Mouse (Mus musculus): ENCODE data around the gene Spef1. TPM values are rescaled to one million over a fixed set of nuclear protein-coding genes. Genes with fewer than 3 reads are reported as not detected.

The Spef1 gene
- polyA plus RNA-seq, 1 experiment from 2014 or later: 8.0 TPM

DNA sequence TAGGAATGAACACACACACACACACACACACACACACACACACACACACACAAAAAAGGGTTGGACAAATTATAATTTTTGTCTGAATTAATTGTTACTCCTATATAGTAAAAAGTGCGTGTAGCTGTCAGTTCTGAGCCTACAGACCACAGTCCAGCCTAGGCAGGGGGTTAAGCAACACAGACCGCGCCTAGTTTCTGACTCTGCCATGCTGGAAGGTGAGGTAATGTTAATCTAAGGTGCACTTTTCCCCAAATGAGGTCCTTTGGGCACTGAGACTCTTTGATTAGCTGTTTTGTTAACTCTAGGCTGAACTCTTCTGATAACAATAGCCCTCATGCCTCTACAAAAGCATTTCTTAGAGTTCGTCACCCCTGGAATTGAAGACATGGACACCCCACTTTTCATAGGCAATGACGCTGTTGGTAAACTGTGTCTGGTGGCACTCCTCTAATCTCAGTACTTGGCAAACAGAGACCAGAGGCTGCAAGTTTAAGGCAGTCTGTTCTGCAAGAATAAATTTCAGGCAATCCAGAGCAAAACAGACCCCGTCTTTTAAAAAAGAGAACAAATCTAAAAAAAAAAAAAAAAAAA lies 16.8 kb upstream of the Spef1 start:
- H3K4me1 ChIP-seq: no peaks in the 10 kb centered on the region
- ATAC-seq (ENCODE audit: low FRiP score): no peak

DNA sequence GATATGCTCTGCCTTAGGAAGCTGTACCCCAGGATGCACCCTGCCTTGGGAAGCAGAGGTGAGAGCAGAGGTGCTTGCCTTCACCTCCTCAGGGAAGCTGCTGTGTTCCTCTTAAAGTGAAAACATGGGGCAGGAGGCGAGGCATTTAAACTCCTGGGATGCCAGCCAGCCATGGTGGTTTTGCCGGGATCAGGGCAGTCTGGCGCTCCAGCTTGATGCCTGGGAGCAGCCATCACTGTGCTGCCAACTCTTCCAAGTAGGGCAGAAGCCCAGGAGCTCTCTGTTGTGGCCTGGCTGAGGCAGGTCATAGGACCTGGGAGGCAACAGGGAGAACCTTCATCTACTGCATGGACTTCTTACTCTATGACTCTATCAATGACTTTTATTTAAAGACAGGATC lies 14.2 kb upstream of the Spef1 start:
- peaks cover 5% of the 10 kb centered on the region; the same call in 1 of the 2 replicates for H3K36me3 ChIP-seq
- no peaks in the 10 kb centered on the region for H3K4me1 ChIP-seq
- no peak overlapping the region for H3K4me3 ChIP-seq (replicated peaks)
- no peak overlapping the region for H3K4me2 ChIP-seq
- no peaks in the 10 kb centered on the region for H3K9me3 ChIP-seq (replicated peaks)
- no peaks in the 10 kb centered on the region for H3K27me3 ChIP-seq (replicated peaks)
- H3K9ac ChIP-seq (replicated peaks): no peak overlapping the region
- no peak for ATAC-seq (ENCODE audit: low FRiP score)
- WGBS: 94% methylated on average over 3 of the region's 3 CpGs
- H3K27ac ChIP-seq (replicated peaks): no peak overlapping the region

More for the DNA sequence above, 16.8 kb upstream of the Spef1 start:
- no peaks in the 10 kb centered on the region for H3K9me3 ChIP-seq (replicated peaks)
- H3K9ac ChIP-seq (replicated peaks): no peak overlapping the region
- WGBS: 88% methylated on average over 6 of the region's 6 CpGs
- H3K36me3 ChIP-seq: peaks cover 3% of the 10 kb centered on the region; the same call in 1 of the 2 replicates
- no peaks in the 10 kb centered on the region for H3K27me3 ChIP-seq (replicated peaks)
- no peak overlapping the region for H3K4me2 ChIP-seq
- no peak overlapping the region for H3K27ac ChIP-seq (replicated peaks)
- no peak overlapping the region for H3K4me3 ChIP-seq (replicated peaks)

DNA sequence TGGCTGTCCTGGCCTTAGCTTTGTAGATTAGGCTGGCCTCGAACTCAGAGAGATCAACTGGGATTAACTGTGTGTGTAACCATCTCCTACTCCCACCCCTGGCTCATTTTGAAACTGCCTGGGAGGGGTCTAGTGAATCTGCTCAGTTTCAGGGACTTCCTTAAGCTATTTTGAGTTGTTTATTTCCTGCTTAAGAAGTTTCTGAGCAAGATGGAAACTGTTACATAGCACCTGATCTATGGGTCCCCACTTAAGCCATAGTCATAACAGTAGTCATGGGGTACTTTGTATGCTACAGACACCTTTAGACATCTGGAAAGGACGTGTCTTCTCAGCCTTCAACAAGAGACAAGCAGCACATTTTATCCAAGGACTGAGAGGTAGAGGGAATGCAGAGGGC lies 13.6 kb upstream of the Spef1 start:
- Histone ChIP-seq H3K4me3 (replicated peaks) (no peak overlapping the region), H3K9ac (replicated peaks) (no peak overlapping the region), H3K27me3 (replicated peaks) (no peaks in the 10 kb centered on the region), H3K27ac (replicated peaks) (no peak overlapping the region), H3K4me2 (no peak overlapping the region), H3K4me1 (no peaks in the 10 kb centered on the region), H3K9me3 (replicated peaks) (no peaks in the 10 kb centered on the region), H3K36me3 (peaks cover 5% of the 10 kb centered on the region; the same call in 1 of the 2 replicates)
- no peak for ATAC-seq (ENCODE audit: low FRiP score)
- WGBS: 88% methylated on average over 2 of the region's 2 CpGs

DNA sequence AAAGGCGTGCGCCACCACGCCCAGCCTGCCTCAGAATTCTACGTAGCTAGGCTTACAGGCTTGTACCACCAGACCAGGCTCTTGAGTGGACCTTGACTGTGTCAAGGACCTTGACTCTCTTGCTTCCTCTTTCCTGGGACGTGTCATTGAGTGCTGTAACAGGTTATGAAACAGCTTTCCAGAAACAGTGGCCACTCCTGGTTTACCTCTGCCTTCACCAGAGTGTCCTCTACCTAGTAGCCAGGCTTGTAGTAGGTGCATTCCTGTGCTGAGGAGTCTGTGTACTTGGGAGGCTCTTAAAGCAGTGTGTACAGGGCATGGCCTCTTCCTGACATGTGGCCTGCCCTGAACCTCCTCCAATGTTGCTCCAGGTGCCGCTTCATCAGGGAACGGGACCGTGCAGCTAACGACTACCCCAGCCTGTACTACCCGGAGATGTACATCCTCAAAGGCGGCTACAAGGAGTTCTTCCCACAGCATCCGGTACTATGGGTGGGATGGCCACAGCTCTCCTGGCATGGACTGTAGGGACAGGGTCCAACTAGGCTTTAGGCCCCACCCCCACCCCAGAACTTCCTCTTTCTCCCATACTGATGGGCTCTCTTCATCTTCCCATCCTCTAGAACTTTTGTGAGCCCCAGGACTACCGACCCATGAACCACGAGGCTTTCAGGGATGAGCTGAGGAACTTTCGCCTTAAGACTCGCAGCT lies 9.7 kb upstream of the Spef1 start:
- H3K9ac ChIP-seq (replicated peaks): no peak overlapping the region
- H3K4me1 ChIP-seq: no peaks in the 10 kb centered on the region
- no peaks in the 10 kb centered on the region for H3K9me3 ChIP-seq (replicated peaks)
- H3K36me3 ChIP-seq: peaks cover 31% of the 10 kb centered on the region
- H3K27ac ChIP-seq (replicated peaks): no peak overlapping the region
- no peak overlapping the region for H3K4me2 ChIP-seq
- no peaks in the 10 kb centered on the region for H3K27me3 ChIP-seq (replicated peaks)
- 94% methylated on average over 16 of the region's 16 CpGs for WGBS
- H3K4me3 ChIP-seq (replicated peaks): no peak overlapping the region
- no peak for ATAC-seq (ENCODE audit: low FRiP score)

DNA sequence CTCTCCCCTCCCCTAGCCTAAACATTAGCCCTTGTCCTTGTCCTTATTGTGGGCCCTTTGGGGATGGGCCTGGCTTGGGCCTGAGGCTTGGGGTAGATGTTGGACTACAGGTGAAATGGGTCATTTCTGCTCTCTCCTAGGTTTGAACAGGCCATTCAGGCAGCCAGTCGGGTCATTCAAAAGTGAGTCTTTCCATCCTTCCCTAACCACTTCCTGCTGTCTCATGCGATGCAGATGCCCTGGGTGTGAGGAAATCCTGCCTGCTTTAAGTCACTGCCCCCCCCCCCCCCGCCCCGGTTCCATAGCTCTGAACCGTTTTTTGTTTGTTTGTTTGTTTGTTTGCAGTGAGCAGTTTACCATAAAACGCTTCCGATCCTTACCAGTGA lies 3.9 kb upstream of the Spef1 start:
- peaks cover 26% of the 10 kb centered on the region for H3K36me3 ChIP-seq
- no peaks in the 10 kb centered on the region for H3K9me3 ChIP-seq (replicated peaks)
- peaks cover 40% of the 10 kb centered on the region for H3K4me1 ChIP-seq
- H3K9ac ChIP-seq (replicated peaks): peak overlapping the region; percentile 4; the same call in 1 of the 2 replicates
- H3K4me3 ChIP-seq (replicated peaks): no peak overlapping the region
- 60% methylated on average over 7 of the region's 7 CpGs for whole genome bisulfite sequencing
- ATAC-seq (ENCODE audit: low FRiP score): no peak
- H3K4me2 ChIP-seq: no peak overlapping the region
- H3K27me3 ChIP-seq (replicated peaks): no peaks in the 10 kb centered on the region
- H3K27ac ChIP-seq (replicated peaks): peak overlapping the region; percentile 43; the same call in 1 of the 2 replicates

DNA sequence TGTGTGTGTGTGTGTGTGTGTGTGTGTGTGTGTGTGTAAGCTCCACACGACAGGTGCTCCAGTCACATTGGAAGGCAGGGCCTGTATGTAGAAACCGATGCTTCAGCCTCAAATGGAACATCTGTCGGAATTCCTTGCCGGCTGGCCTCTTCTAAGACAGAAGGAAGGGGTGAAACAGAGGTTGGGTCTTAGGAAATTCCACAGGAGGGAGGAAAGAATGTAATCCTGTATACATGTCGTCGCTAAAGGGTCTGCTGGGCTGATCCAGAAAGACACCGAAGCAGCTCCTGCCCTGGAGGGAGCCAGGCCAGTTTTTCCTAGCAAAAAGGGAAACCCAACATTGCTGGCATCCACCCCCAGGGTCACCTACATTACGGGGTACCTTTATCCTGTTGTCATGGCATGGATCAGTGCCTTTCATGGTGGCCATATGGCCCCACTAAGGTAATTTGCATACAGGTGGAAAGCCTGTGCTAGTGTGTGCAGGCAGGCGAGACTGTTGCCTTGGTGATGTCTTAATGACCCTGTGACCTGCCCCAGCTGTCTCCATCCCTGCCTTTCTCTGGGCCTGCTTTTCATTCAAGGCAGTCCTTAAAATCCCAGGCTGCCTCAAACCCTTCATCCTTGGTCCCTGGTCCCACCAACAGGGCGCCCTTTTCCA lies 3.4 kb upstream of the Spef1 start:
- no peak for ATAC-seq (ENCODE audit: low FRiP score)
- Histone ChIP-seq H3K27me3 (replicated peaks) (no peaks in the 10 kb centered on the region), H3K9ac (replicated peaks) (peak overlapping the region; percentile 4; the same call in 1 of the 2 replicates), H3K36me3 (peaks cover 26% of the 10 kb centered on the region), H3K4me1 (peaks cover 41% of the 10 kb centered on the region), H3K4me2 (no peak overlapping the region), H3K4me3 (replicated peaks) (no peak overlapping the region), H3K9me3 (replicated peaks) (no peaks in the 10 kb centered on the region), H3K27ac (replicated peaks) (peak overlapping the region; percentile 43)
- WGBS: 13% methylated on average over 10 of the region's 10 CpGs

DNA sequence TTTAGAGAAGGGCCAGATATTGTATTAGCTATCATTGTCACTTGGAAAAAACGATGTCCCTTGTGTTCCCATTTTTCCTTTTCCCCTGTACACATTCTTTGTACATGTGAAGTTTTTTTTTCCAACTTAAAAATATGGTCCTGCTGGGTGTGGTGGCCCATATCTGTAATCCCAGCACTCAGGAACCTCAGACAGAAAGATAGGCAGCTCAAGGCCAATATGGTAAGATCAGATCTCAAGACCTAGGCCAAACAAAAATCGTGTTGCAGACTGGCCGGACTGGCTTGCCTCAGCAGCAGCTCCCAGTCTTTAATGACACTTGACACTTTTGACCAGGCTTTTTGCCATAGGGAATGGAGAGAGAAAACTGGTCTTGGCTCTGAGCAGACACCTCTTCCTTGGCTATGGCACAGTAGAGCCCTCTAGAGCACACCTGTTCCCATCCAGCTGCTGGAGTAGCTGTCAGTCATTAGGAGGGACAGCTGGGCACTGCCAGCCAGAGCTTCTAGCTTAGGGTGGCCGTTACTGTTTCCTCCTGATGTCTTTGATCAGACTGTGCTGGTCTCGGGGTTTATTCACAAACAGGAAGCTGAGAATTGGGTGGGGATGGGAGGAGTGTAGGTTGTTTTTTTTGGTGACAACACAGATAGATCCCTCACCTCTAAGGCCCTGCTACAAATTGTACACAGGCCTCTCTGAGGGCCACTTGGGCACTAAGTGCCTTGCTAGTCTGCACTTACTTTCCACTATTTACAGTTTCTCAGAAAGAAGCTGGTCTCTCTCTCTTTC lies 2.6 kb upstream of the Spef1 start:
- Histone ChIP-seq H3K4me3 (replicated peaks) (no peak overlapping the region), H3K4me1 (peaks cover 41% of the 10 kb centered on the region), H3K27me3 (replicated peaks) (no peaks in the 10 kb centered on the region), H3K36me3 (peaks cover 21% of the 10 kb centered on the region), H3K9me3 (replicated peaks) (no peaks in the 10 kb centered on the region), H3K27ac (replicated peaks) (peak overlapping the region; percentile 43), H3K9ac (replicated peaks) (no peak overlapping the region; the same call in 1 of the 2 replicates), H3K4me2 (no peak overlapping the region; the same call in 1 of the 2 replicates)
- no peak for ATAC-seq (ENCODE audit: low FRiP score)
- WGBS: 42% methylated on average over 5 of the region's 5 CpGs

DNA sequence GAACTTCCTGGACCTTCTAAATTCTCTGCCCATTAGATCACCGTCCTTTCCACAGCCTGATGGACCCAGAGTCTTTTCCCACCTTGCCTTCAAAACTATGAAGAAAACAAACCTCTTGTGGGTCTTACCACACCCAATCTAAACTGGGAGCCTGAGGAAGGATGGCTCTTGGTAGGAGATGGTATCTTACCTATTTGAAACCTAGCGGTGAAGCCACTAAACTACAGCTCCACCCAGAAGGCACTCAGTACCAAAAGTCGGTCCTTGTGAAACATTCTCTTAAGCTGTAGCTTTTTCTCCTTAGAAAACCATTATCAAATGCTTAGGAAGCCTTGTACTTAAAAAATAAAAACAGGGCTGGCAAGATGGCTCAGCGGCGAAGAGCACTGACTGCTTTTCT lies 1.2 kb upstream of the Spef1 start:
- no peak overlapping the region for H3K9ac ChIP-seq (replicated peaks)
- peaks cover 41% of the 10 kb centered on the region for H3K4me1 ChIP-seq
- H3K36me3 ChIP-seq: peaks cover 9% of the 10 kb centered on the region
- no peak for ATAC-seq (ENCODE audit: low FRiP score)
- H3K27ac ChIP-seq (replicated peaks): no peak overlapping the region
- no peak overlapping the region for H3K4me3 ChIP-seq (replicated peaks)
- no peaks in the 10 kb centered on the region for H3K9me3 ChIP-seq (replicated peaks)
- H3K4me2 ChIP-seq: peak overlapping the region; percentile 88; the same call in 1 of the 2 replicates
- no peaks in the 10 kb centered on the region for H3K27me3 ChIP-seq (replicated peaks)
- 97% methylated on average over 5 of the region's 5 CpGs for WGBS

DNA sequence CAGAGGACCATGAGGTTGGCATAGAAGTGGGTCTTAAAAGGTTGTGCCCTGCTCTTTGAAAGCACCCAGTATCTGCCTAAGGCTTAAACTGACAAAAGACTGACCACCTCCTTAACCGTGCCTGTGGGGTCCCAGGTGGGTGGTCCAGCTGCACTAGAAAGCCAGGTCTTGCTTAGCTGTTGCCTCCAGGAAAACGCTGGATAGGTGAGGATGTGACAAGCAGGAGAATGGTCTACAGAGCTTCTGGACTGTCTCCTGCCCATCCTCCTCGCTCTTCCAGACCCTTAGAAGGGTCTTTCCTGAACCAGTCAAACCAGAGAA lies 480 bp upstream of the Spef1 start:
- no peaks in the 10 kb centered on the region for H3K9me3 ChIP-seq (replicated peaks)
- peak overlapping the region; percentile 78 for H3K27ac ChIP-seq (replicated peaks)
- WGBS: 23% methylated on average over 3 of the region's 3 CpGs
- H3K36me3 ChIP-seq: peaks cover 2% of the 10 kb centered on the region
- peak overlapping the region; percentile 88 for H3K4me2 ChIP-seq
- no peaks in the 10 kb centered on the region for H3K27me3 ChIP-seq (replicated peaks)
- H3K4me1 ChIP-seq: peaks cover 41% of the 10 kb centered on the region
- peak overlapping the region; percentile 71 for H3K9ac ChIP-seq (replicated peaks)
- peak overlapping the region; percentile 65 for H3K4me3 ChIP-seq (replicated peaks)
- no peak for ATAC-seq (ENCODE audit: low FRiP score)

DNA sequence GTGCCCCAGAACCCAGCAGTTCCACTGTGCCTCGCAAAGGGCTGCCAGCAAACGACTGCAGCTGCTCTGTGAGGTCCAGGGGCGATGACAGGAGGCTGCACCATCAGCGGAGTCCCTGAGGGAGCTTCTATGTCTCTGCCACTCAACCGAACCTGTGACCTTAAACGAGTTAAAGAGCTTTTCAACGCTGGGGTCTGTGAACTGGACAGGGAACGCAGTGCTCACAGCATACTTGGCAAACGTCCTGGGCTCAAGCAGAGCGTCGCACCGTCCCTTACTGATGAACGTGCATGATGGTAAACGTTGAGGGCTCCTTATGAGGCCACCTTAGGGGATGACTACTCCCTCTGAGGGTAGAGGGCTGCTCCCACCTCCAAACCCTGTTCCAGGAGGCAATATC lies 739 bp downstream of the Spef1 start:
- H3K36me3 ChIP-seq: no peaks in the 10 kb centered on the region
- peak overlapping the region; percentile 71 for H3K9ac ChIP-seq (replicated peaks)
- peak overlapping the region; percentile 65 for H3K4me3 ChIP-seq (replicated peaks)
- no peaks in the 10 kb centered on the region for H3K27me3 ChIP-seq (replicated peaks)
- peak overlapping the region; percentile 88 for H3K4me2 ChIP-seq
- peak; percentile 53 for ATAC-seq (ENCODE audit: low FRiP score)
- H3K4me1 ChIP-seq: peaks cover 41% of the 10 kb centered on the region
- H3K27ac ChIP-seq (replicated peaks): peak overlapping the region; percentile 78
- under 1% methylated on average over 14 of the region's 14 CpGs for WGBS
- H3K9me3 ChIP-seq (replicated peaks): no peaks in the 10 kb centered on the region

DNA sequence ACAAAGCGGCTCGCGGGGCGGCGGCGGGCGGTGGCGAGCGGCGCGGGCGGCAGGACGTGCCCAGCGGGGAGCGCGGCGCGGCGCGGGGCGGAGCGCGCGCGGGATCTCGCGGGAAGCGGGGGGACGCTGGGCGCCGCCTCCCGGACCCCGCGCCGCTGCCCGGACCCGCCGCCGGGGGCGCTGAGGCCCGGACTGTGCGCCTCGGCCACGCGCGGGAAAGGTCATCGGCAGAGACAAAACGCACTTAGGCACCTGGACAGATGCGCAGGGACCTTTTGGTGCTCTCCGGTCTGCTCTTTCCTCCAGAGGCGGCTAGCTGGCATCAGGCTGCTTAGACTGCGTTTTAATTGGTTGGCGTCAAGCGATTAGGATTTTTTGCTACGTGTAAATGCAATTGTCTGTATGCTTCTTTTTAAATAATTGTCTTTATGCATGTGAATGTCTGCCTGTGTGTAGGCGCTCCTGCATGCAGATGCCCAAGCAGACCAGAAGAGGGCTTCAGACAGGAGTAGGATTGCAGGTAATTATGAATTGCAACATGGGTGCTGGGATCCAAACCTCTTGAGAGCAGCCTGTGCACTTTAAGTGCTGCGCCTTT lies 7.0 kb downstream of the Spef1 start, which contains the start of gene Cenpb:
Cenpb (minus strand) TSS at position 78 of the 598 bp plus-strand sequence.
- Histone ChIP-seq H3K36me3 (peaks cover 5% of the 10 kb centered on the region; the same call in 1 of the 2 replicates), H3K9me3 (replicated peaks) (no peaks in the 10 kb centered on the region), H3K4me2 (peak within 1 kb of the TSS; percentile 98), H3K27me3 (replicated peaks) (no peaks in the 10 kb centered on the region), H3K9ac (replicated peaks) (peak within 1 kb of the TSS; percentile 93), H3K4me3 (replicated peaks) (peak within 1 kb of the TSS; percentile 74), H3K27ac (replicated peaks) (peak within 1 kb of the TSS; percentile 95), H3K4me1 (peaks cover 43% of the 10 kb centered on the region)
- 2% methylated on average over 47 of the region's 57 CpGs for WGBS
- peak; percentile 87 for ATAC-seq (ENCODE audit: low FRiP score)

Data from neural tube, embryonic 15.5 days (tissue).